Mouse (Mus musculus): ENCODE measurements at regions not wholly inside any gene's neighbourhood (a gene's known extent, or its start where the extent isn't known, plus 50 kb on each side); places are given as distances from the start of the nearest gene placed in this dataset.

- H3K27ac ChIP-seq (replicated peaks; ENCODE audit: low read depth, low read length): no peak overlapping the region
- no peak overlapping the region for H3K9ac ChIP-seq (replicated peaks; ENCODE audit: low read length)
- no peak overlapping the region for H3K4me2 ChIP-seq (ENCODE audit: low read length)
- no peaks in the 10 kb centered on the region for H3K27me3 ChIP-seq (ENCODE audit: control insufficient read depth, insufficient read depth, low read length)
- no peaks in the 10 kb centered on the region for H3K4me1 ChIP-seq (ENCODE audit: control insufficient read depth, insufficient read depth, low read length)
- H3K4me3 ChIP-seq (replicated peaks; ENCODE audit: low read depth, low read length): no peak overlapping the region
- ATAC-seq (ENCODE audit: low FRiP score, low TSS enrichment): no peak
- DNase-seq: peak; percentile 5
- WGBS: 60% methylated on average over 1 of the region's 1 CpGs
- no peaks in the 10 kb centered on the region for H3K36me3 ChIP-seq (ENCODE audit: control insufficient read depth, insufficient read depth, low read length)
- no peaks in the 10 kb centered on the region for H3K9me3 ChIP-seq (ENCODE audit: control insufficient read depth, low read length)
These were observed 1268.0 kb downstream of the Cdh8 start for GRCm38 (mm10) chr8:98148292-98148691.
